Mouse (Mus musculus) heart, adult 2 months (tissue): Measurements from ENCODE around the gene Cyp2a5.
"Not testable (repeated sequence)": the region's sequence is repeated elsewhere in the genome, so short reads cannot be mapped to it uniquely, and the experiment has no call there.

Source experiments
- CTCF ChIP-seq: fragments of 200-600 bp; IDR thresholded peaks from 2 replicates; pipeline ENCODE4 v1.8.1; 2022; ENCODE audit warnings: antibody characterized with exemption, mild to moderate bottlenecking, moderate library complexity
- EP300 ChIP-seq: fragments of 200-500 bp; IDR thresholded peaks from 2 replicates; pipeline ENCODE4 v1.6.1; 2011; ENCODE audit warnings: low read depth, low read length, control low read depth; ENCODE audit not compliant: insufficient read depth
- POLR2A ChIP-seq: fragments of 200-500 bp; IDR thresholded peaks from 2 replicates; pipeline ENCODE4 v1.6.1; 2011; ENCODE audit warnings: mild to moderate bottlenecking, low read depth, low read length, control low read depth; ENCODE audit not compliant: insufficient read depth

DNA sequence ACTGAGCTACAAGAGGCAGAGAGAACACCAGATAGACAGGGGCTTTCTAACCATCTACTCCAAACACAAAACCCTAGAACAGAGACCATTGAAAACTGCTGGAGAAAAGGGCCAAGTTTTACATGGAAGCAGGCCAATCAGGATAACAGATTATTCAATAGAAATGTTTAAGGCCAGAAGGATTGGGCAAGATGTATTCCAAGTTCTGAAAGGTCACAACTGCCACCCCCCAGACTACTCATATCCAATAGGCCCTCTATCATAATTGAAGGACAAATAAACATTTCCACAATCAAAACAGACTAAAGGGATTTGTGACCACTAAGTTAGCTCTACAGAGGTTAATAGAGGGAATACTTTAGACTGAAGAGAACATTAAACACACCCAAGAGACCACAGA, 15.0 kb downstream of the Cyp2a5 start:
- not testable (repeated sequence) for TF ChIP-seq EP300, POLR2A, CTCF
